23 mouse cellular contexts compared by ENCODE assay signal in genomic region chr8:92327176-92327575, GRCm38 (mm10). TPM values are rescaled to one million over a fixed set of nuclear protein-coding genes. Genes with fewer than 3 reads are reported as not detected.
A peak's percentile ranks its signal among the peaks of the same experiment; 100 is the strongest.
DNase-seq lines count a peak whose midpoint lies in the region; ATAC-seq and TF ChIP-seq lines count a peak whose summit lies in the region.
"Had no signal": no experiment of that assay in that cellular context is flagged by ENCODE, and none has a peak within 500 bp of the region (broad histone marks: within the 10 kb centered on the region; RNA-seq: fewer than 3 reads in every experiment).

No protein-coding gene starts in this region.

- no peak for DNase-seq in hindbrain, postnatal 0 days (ENCODE audit: low spot score)
- DNase-seq in liver, postnatal 0 days = no peak
- no peak for DNase-seq in liver
- DNase-seq in MEL (ENCODE audit: low read depth, low spot score) = peak; percentile 14
- DNase-seq in naive thymus-derived CD4-positive, alpha-beta T cell, adult 2 months (ENCODE audit: low read depth) = peak; percentile 14
- DNase-seq in left cerebral cortex, postnatal 10 days (ENCODE audit: extremely low spot score in 1 of 2, low spot score in 2 of 2) = no peak
- DNase-seq: adrenal gland, postnatal 25 days; cerebellum, adult 11-12 months; cerebellum, postnatal 25 days; embryo, embryonic 11 days; heart, adult 18-20 months; kidney, postnatal 10 days; right cerebral cortex, postnatal 25 days; thymus, adult 18-20 months had no signal

- H3K79me2 ChIP-seq in MEL (ENCODE audit: control insufficient read depth, insufficient read depth, low read length, poor library complexity) = no peaks in the 10 kb centered on the region

- H3K4me3 ChIP-seq in hindbrain, postnatal 0 days (ENCODE audit: low read length) = no peak overlapping the region
- H3K4me3 ChIP-seq in hindbrain, embryonic 13.5 days = no peak overlapping the region
- no peak overlapping the region for H3K4me3 ChIP-seq in liver, postnatal 0 days (ENCODE audit: low read depth, low read length)
- no peak overlapping the region for H3K4me3 ChIP-seq in MEL (ENCODE audit: control insufficient read depth in 1 of 2, insufficient read depth in 1 of 2, low read depth in 2 of 2, low read length in 2 of 2)
- H3K4me3 ChIP-seq: heart, embryonic 15.5 days; limb, embryonic 10.5 days; midbrain, embryonic 13.5 days; myocyte; neural tube, embryonic 15.5 days had no signal

- WGBS in hindbrain, postnatal 0 days = 99% methylated on average over 2 of the region's 2 CpGs
- 97% methylated on average over 2 of the region's 2 CpGs for WGBS in hindbrain, embryonic 13.5 days
- 74% methylated on average over 2 of the region's 2 CpGs for WGBS in liver, postnatal 0 days (ENCODE audit: insufficient replicate concordance)

- no peak overlapping the region for H3K4me2 ChIP-seq in hindbrain, postnatal 0 days (ENCODE audit: low read depth, low read length)
- no peak overlapping the region for H3K4me2 ChIP-seq in hindbrain, embryonic 13.5 days
- no peak overlapping the region for H3K4me2 ChIP-seq in liver, postnatal 0 days (ENCODE audit: low read depth, low read length)
- H3K4me2 ChIP-seq: heart, embryonic 15.5 days; liver, embryonic 11.5 days; midbrain, embryonic 13.5 days; neural tube, embryonic 15.5 days had no signal

- peak; percentile 26; the same call in 1 of the 2 replicates for TF ChIP-seq CTCF in hindbrain, postnatal 0 days (IDR thresholded peaks at IDR 0.05; ENCODE audit: low read depth)
- peak; percentile 33 for TF ChIP-seq CTCF in liver, postnatal 0 days (IDR thresholded peaks at IDR 0.05; ENCODE audit: low read depth)
- peak in 2 of 3 experiments; percentile 19 to 40; a peak in 3 of 6 replicates for TF ChIP-seq CTCF in MEL (IDR thresholded peaks at IDR 0.05 in 2 of 3, conservative IDR thresholded peaks at IDR 0.05 in 1 of 3; ENCODE audit: control insufficient read depth in 1 of 3, insufficient read depth in 1 of 3, low read depth in 2 of 3, low read length in 3 of 3, poor library complexity in 1 of 3, severe bottlenecking in 1 of 3)

- TF ChIP-seq RAD21 in MEL (IDR thresholded peaks at IDR 0.05; ENCODE audit: low read depth, low read length) = no peak

- H3K27ac ChIP-seq in hindbrain, postnatal 0 days = no peak overlapping the region
- no peak overlapping the region for H3K27ac ChIP-seq in hindbrain, embryonic 13.5 days
- no peak overlapping the region for H3K27ac ChIP-seq in liver, postnatal 0 days (ENCODE audit: low read depth)
- no peak overlapping the region for H3K27ac ChIP-seq in MEL (ENCODE audit: control insufficient read depth, low read depth, low read length)
- H3K27ac ChIP-seq: heart, embryonic 15.5 days; limb, embryonic 10.5 days; midbrain, embryonic 13.5 days; neural tube, embryonic 15.5 days had no signal

- intact Hi-C loops in left cerebral cortex, postnatal 10 days (cut with DNase I) = no loop called here

- H3K9me3 ChIP-seq in hindbrain, postnatal 0 days (ENCODE audit: low read length) = no peaks in the 10 kb centered on the region
- no peaks in the 10 kb centered on the region for H3K9me3 ChIP-seq in hindbrain, embryonic 13.5 days
- H3K9me3 ChIP-seq in liver, postnatal 0 days (ENCODE audit: low read length) = no peaks in the 10 kb centered on the region
- H3K9me3 ChIP-seq in MEL (replicated peaks; ENCODE audit: insufficient read depth, low read length) = no peaks in the 10 kb centered on the region
- H3K9me3 ChIP-seq: heart, embryonic 15.5 days; limb, embryonic 10.5 days; midbrain, embryonic 13.5 days; neural tube, embryonic 15.5 days had no signal

- ATAC-seq in hindbrain, postnatal 0 days = no peak
- ATAC-seq in hindbrain, embryonic 13.5 days (ENCODE audit: low FRiP score) = no peak
- ATAC-seq in liver, postnatal 0 days = no peak
- ATAC-seq: forebrain, embryonic 16.5 days; midbrain, embryonic 13.5 days had no signal

- H3K4me1 ChIP-seq in hindbrain, postnatal 0 days (ENCODE audit: insufficient read depth, low read length) = no peaks in the 10 kb centered on the region
- 0 out of 2 replicates have a peak, but pooled peaks cover 3% of the 10 kb centered on the region for H3K4me1 ChIP-seq in hindbrain, embryonic 13.5 days (replicated peaks)
- no peaks in the 10 kb centered on the region for H3K4me1 ChIP-seq in liver, postnatal 0 days (ENCODE audit: insufficient read depth)
- no peaks in the 10 kb centered on the region for H3K4me1 ChIP-seq in MEL (ENCODE audit: control insufficient read depth in 1 of 2, insufficient read depth in 2 of 2, low read length in 2 of 2)
- H3K4me1 ChIP-seq: limb, embryonic 10.5 days; midbrain, embryonic 13.5 days; neural tube, embryonic 15.5 days had no signal

- no peak for TF ChIP-seq EP300 in liver, postnatal 0 days (IDR thresholded peaks at IDR 0.05; ENCODE audit: low read depth)
- TF ChIP-seq EP300 in MEL (IDR thresholded peaks at IDR 0.05; ENCODE audit: low read depth in 1 of 2, low read length in 2 of 2) = no peak

- no peaks in the 10 kb centered on the region for H3K27me3 ChIP-seq in hindbrain, postnatal 0 days (ENCODE audit: insufficient read depth, low read length)
- H3K27me3 ChIP-seq in hindbrain, embryonic 13.5 days = no peaks in the 10 kb centered on the region
- no peaks in the 10 kb centered on the region for H3K27me3 ChIP-seq in liver, postnatal 0 days (ENCODE audit: insufficient read depth, low read length)
- H3K27me3 ChIP-seq in MEL (ENCODE audit: control insufficient read depth in 1 of 2, insufficient read depth in 2 of 2, low read length in 2 of 2) = no peaks in the 10 kb centered on the region
- H3K27me3 ChIP-seq: midbrain, embryonic 13.5 days had no signal

- no peaks in the 10 kb centered on the region for H3K36me3 ChIP-seq in hindbrain, postnatal 0 days (ENCODE audit: insufficient read depth, low read length)
- peaks cover 10% of the 10 kb centered on the region; the same call in 1 of the 2 replicates for H3K36me3 ChIP-seq in hindbrain, embryonic 13.5 days
- no peaks in the 10 kb centered on the region for H3K36me3 ChIP-seq in liver, postnatal 0 days (replicated peaks; ENCODE audit: insufficient read depth, low read length)
- no peaks in the 10 kb centered on the region for H3K36me3 ChIP-seq in MEL (ENCODE audit: control insufficient read depth in 1 of 2, insufficient read depth in 2 of 2, low read length in 2 of 2)
- H3K36me3 ChIP-seq: neural tube, embryonic 15.5 days had no signal

- no peak for TF ChIP-seq POLR2A in MEL (IDR thresholded peaks at IDR 0.05; ENCODE audit: control insufficient read depth in 1 of 2, insufficient read depth in 1 of 2, low read depth in 1 of 2, low read length in 2 of 2, poor library complexity in 1 of 2)

- no peak overlapping the region for H3K9ac ChIP-seq in hindbrain, postnatal 0 days (replicated peaks; ENCODE audit: low read length)
- no peak overlapping the region for H3K9ac ChIP-seq in hindbrain, embryonic 13.5 days
- H3K9ac ChIP-seq in liver, postnatal 0 days (replicated peaks) = no peak overlapping the region
- H3K9ac ChIP-seq in MEL (ENCODE audit: control insufficient read depth, low read depth, low read length, poor library complexity, severe bottlenecking) = no peak overlapping the region
- H3K9ac ChIP-seq: heart, embryonic 15.5 days; midbrain, embryonic 13.5 days; neural tube, embryonic 15.5 days had no signal

TF ChIP-seq in MEL, 35 proteins besides CTCF, POLR2A, EP300 and RAD21:
- TF ChIP-seq MXI1 (IDR thresholded peaks at IDR 0.05; ENCODE audit: low read depth, low read length) (no peak), MYC (IDR thresholded peaks at IDR 0.05; ENCODE audit: low read depth, low read length) (no peak), MAZ (IDR thresholded peaks at IDR 0.05; ENCODE audit: low read depth, low read length) (no peak), JUND (IDR thresholded peaks at IDR 0.05; ENCODE audit: low read depth, low read length) (no peak), NRF1 (IDR thresholded peaks at IDR 0.05; ENCODE audit: insufficient read depth, low read depth, low read length, poor library complexity, severe bottlenecking) (no peak), KAT2A (conservative IDR thresholded peaks at IDR 0.05; ENCODE audit: low read depth, low read length) (no peak), TAL1 (IDR thresholded peaks at IDR 0.05; ENCODE audit: low read length) (no peak), ZMIZ1 (IDR thresholded peaks at IDR 0.05; ENCODE audit: low read depth, low read length) (no peak), USF1 (IDR thresholded peaks at IDR 0.05; ENCODE audit: low read depth, low read length) (no peak), TBP (IDR thresholded peaks at IDR 0.05; ENCODE audit: low read depth, low read length) (no peak), USF2 (IDR thresholded peaks at IDR 0.05; ENCODE audit: borderline replicate concordance in 1 of 2, insufficient read depth in 1 of 2, low read depth in 1 of 2, low read length in 2 of 2) (no peak), ZNF384 (IDR thresholded peaks at IDR 0.05; ENCODE audit: low read depth, low read length) (no peak), GABPA (IDR thresholded peaks at IDR 0.05; ENCODE audit: low read depth, low read length) (no peak), NELFE (IDR thresholded peaks at IDR 0.05; ENCODE audit: low read depth, low read length) (no peak), E2F4 (IDR thresholded peaks at IDR 0.05; ENCODE audit: borderline replicate concordance, low read depth, low read length) (no peak), ZKSCAN1 (IDR thresholded peaks at IDR 0.05; ENCODE audit: low read depth, low read length) (no peak), POLR2AphosphoS2 (IDR thresholded peaks at IDR 0.05; ENCODE audit: low read length) (no peak), TCF12 (IDR thresholded peaks at IDR 0.05; ENCODE audit: low read depth, low read length) (no peak), MEF2A (IDR thresholded peaks at IDR 0.05; ENCODE audit: extremely low read depth, insufficient replicate concordance, low read depth, low read length, poor library complexity, severe bottlenecking) (no peak)

RNA-seq across cellular contexts. Expression of gene Irx5, which starts 30.2 kb away (rescaled TPM):
- 18.3 and 22.1 TPM in 2 replicates for total RNA-seq in hindbrain, postnatal 0 days (2014; rRNA removed)
- polyA plus RNA-seq in hindbrain, postnatal 0 days (2015; fragmentation: Nextera tagmentation; extraction: Ambion mirVana) = 11.6 and 13.9 TPM in 2 replicates
- polyA plus RNA-seq in hindbrain, embryonic 13.5 days (2015; fragmentation: Nextera tagmentation; extraction: Ambion mirVana) = 15.4 and 18.4 TPM in 2 replicates
- polyA plus RNA-seq in liver, postnatal 0 days (2015; fragmentation: Nextera tagmentation; extraction: Ambion mirVana) = not detected in 2 replicates
- 0.07 and 0.15 TPM in 2 replicates for total RNA-seq in MEL (2012; rRNA removed)
- polyA plus RNA-seq in MEL (2012; ENCODE audit: insufficient read depth in 1 of 2, insufficient read length in 2 of 2, low read depth in 1 of 2, low replicate concordance in 2 of 2, missing spikeins in 1 of 2) = under 1 TPM in 1 of 2 experiments, not detected in 1; 0.43 TPM
- total RNA-seq in left cerebral cortex, postnatal 10 days (2021) = not detected
- polyA plus RNA-seq: intestine, embryonic 14.5 days had no signal

Comparison
In these comparisons a context has a peak if more than half of its experiments do, and no peak if none do; other contexts are left out.
1. DNase-seq: peak in MEL (single experiment) and naive thymus-derived CD4-positive, alpha-beta T cell, adult 2 months (single experiment); none in hindbrain, postnatal 0 days (single experiment), liver, postnatal 0 days (single experiment), liver (single experiment) and left cerebral cortex, postnatal 10 days (0 of 2).
2. Peak in every context shown above with its lines, with median percentiles within 50 percentile points of each other: CTCF ChIP-seq.